Mouse (Mus musculus) T-helper 2 cell (primary cell): Measurements from ENCODE around the gene Mettl14.
"Not testable (repeated sequence)": the region's sequence is repeated elsewhere in the genome, so short reads cannot be mapped to it uniquely, and the experiment has no call there.

Experiments
- in situ Hi-C: fragments of 300-600 bp; cut with MboI, MseI; formaldehyde crosslinking; loops from one replicate; pipeline ENCODE4 v1.15.1; 2025; ENCODE audit warnings: high pct_unique_total_duplicates

Mettl14 gene

DNA sequence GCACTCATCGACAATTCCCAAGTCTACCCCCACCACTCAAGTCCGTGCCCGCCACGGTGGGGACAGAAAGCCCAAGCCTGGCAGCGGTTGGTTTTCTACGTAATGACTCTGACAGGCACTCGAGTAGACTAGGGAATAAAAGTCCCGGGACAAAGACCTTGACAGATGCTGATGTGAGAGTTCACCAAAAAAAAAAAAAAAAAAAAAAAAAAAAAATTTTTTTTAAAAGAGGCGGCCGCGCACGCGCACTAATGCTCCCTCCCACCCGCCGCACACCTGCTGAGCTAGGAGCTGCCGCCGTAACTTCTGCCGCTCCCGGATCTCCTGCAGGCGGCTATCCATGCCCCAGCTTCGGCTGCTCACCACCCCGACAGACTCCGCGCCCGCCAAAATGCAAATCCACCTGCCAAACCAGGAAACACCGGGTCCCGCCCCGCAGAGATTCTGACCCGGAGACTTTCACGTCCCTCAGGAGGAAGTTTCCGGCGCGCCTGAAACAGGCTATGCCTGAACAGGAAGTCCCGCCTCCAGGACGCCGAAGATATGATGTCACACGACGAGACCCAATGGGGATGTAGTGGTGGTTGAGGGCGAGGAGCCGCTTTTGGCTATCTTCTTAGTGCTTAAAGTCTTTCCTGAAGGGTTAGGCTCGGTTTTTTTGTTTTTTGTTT is at the start of gene Mettl14:
TSS of gene Mettl14 (minus strand) at position 623 of the 671 bp plus-strand sequence.
- in situ Hi-C loops = no loop called here

DNA sequence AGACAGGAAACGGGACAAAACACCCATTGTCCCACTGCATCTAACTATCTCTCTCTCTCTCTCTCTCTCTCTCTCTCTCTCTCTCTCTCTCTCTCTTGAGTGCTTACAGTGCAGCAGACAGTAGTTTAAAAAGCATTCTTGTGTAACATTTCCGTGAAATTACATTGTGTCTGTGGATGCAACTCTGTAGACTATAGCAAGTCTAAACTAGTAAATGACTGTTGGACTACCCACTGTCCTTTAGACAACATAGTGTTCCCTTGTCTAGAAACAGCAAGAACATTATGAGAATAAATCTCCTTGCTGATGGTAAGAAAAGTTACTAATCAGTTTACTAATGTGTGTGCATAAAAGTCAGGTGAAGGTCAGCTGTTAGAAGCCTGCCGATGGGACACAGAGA is 47.5 kb upstream of the Mettl14 start:
- in situ Hi-C loops = no loop called here

DNA sequence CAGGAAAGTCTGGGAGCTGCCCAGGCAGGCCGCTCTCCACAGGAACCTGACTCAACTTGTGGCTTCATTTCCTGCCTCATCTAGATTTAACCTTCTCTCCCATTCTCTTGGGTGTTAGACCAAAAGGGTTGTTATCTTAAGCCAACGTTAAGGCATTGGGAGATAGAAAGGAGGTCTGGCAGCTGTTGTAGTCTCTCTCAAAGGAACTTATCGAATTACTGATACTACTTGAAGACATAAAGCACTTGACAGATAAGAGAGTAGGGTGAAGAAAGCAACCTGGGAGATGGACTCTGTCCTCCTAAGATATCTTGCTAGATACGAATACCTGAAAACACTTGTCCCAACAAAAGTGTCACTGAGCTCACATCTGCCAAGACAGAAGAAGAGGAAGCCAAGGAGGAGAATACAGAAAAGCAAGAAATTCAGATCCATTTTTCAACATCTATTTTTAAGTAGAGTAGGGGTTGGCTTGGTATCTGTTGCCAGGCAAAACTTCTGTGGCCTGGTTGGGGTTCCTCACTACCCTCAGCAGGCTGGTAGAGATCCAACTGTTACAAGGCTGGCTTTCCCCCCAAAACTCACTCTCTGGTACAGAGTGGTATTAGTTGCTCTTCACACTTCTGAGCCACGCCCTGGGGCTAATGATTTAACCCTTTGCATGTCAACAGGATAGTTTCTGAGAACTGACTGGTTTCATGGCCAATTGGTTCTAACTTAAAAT is 46.2 kb upstream of the Mettl14 start:
- in situ Hi-C loops = no loop called here

- in situ Hi-C loops = no loop called here
These were observed 43.9 kb upstream of the Mettl14 start for GRCm38 (mm10) chr3:123429597-123430458.

GRCm38 (mm10) chr3:123428005-123428404 is 42.1 kb upstream of the Mettl14 start:
- in situ Hi-C loops = no loop called here

- in situ Hi-C loops = no loop called here
These were observed 39.7 kb upstream of the Mettl14 start for GRCm38 (mm10) chr3:123425647-123426046.

DNA sequence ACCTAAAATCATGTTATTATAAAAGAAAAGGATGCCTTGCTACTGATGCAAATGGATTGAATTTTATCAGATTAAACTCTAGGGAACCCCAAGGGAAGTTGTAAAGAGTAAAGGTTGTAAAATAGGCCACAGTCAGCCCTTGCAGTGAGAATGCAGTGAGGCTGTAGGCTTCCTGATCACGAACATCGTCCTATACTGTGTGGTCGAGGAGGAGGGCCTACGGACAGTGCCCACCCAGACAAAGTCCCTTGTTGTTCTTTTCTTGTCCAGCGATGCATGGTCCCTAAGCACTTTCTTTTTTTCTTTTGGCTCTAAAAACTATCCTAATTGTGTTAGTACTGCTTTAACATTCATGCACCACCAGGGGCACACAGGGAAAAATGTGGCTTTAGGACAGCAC is 27.3 kb upstream of the Mettl14 start:
- in situ Hi-C loops = loop anchor here (25.0 kb wide), 1 partner anchor 874 kb away; no protein-coding TSS in a partner anchor

GRCm38 (mm10) chr3:123411821-123412578 is 26.1 kb upstream of the Mettl14 start:
- in situ Hi-C loops = loop anchor here (25.0 kb wide), 1 partner anchor 875 kb away; no protein-coding TSS in a partner anchor

DNA sequence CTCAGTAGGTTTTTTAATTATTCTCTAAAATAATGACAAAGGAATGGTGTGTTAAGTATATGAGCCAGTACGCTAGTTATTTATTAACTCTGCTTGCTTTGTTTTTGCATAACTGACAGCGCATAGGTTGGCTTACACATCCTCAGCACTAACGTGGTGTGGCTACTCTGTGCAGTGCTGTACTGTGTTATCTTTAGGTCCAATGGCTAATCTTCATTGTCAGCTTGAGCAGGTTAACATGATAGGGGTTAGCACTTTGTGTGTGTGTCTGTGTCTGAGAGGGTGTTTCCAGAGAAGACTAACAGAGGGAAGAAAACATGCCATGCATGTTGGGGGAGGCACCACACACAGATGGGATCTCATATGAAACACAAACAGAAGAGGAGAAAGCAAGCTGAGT is 19.0 kb upstream of the Mettl14 start:
- in situ Hi-C loops = loop anchor here (25.0 kb wide), 1 partner anchor 882 kb away; no protein-coding TSS in a partner anchor

GRCm38 (mm10) chr3:123397562-123398481 is 11.9 kb upstream of the Mettl14 start:
- in situ Hi-C loops = loop anchor here (5.0 to 10.0 kb wide), 2 partner anchors 99 to 1247 kb away; no protein-coding TSS in a partner anchor

GRCm38 (mm10) chr3:123395611-123396010 is 9.7 kb upstream of the Mettl14 start:
- in situ Hi-C loops = loop anchor here (5.0 to 10.0 kb wide), 2 partner anchors 102 to 1249 kb away; no protein-coding TSS in a partner anchor

DNA sequence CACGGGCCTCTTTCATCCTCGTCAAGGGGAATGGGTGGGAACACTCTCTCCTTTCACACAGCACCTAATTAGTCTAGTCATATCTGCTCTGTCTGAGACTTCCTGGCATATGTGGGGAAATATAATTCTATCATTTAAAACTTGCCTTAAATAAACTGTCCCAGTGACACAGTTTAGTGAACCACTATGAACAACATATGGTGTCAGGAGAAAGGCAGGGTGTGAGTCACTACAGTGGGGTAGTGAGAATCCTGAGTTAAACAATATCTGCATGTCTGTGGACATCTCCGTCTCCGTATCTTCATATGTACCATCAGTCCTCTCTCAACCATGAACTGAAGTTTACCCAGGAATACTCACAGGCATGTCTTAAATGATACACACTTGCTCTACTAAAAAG is 5.3 kb upstream of the Mettl14 start:
- in situ Hi-C loops = loop anchor here (10.0 kb wide), 1 partner anchor 1254 kb away; no protein-coding TSS in a partner anchor

- in situ Hi-C loops = not testable (repeated sequence)
These were observed 361 bp upstream of the Mettl14 start for GRCm38 (mm10) chr3:123386157-123386780.

DNA sequence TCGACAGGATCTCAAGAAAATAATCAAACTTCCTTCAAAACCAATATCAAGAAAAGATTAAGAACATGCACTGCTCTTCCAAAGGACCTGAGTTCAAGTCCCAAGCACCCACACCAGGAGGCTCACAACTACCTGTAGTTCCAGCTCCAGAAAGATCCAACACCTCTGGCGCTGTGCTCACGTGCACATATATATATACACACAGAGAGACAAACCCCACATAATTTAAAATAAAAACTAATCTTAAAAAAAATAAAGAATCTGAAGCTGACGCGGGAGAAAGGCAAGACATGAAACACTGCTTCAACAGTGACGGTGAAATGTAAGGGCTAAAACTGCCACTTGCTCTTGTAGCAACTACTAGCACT is 806 bp downstream of the Mettl14 start:
- in situ Hi-C loops = no loop called here

GRCm38 (mm10) chr3:123384435-123384834 is 1.5 kb downstream of the Mettl14 start:
- in situ Hi-C loops = no loop called here

DNA sequence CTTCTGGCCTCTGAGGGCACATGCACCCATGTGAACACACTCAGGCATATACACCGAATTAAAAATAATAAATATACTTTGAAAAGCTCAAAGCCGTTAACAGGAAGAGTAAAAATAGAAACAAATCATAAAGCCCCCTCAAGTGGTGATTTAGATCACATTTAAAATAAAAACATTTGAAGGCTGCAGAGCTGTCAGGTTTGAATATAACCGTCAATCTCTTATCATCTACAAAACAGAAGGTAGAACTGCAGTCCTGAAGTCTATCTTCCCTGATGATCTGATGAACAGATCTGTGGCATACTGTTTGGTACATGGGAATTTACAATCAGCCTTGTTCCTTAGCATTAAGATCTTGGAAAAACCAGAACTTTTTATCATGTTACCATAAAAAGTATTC is 9.3 kb downstream of the Mettl14 start:
- in situ Hi-C loops = no loop called here

DNA sequence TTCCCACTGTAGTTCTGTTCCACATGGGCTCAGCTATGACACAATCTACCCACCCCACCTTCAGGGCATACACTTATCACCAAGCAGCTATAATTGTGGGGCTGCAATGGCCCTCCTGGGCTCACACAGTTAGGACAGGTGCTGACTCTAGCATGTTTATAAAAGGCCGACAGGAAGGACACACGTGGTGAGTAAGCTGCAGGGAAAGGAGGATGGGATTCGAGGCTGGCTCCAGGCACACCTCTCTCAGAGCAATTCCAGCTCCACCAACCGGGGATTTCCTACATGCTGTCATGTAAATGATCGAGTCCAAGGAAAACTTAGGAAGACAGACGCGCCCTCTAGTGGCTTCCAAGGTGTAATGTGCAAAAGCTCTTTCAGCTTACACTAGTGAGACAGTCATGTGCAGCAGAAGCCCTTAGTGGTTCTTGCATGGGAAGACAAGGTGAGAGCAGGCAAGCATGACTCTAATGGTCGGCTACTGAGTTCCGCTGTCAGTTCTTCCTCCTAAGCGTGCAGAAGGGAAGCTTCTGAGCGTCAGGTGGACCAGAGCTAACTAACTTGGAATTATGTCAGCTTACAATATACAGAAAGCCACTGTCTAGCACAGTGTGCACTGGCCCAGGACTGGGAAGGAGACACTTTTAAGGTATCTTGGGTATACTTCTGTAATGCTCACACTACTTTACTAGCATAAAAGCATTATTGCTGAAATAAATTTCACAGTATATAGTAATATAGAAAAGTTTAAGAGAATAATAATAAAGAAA is 14.0 kb downstream of the Mettl14 start:
- in situ Hi-C loops = no loop called here

DNA sequence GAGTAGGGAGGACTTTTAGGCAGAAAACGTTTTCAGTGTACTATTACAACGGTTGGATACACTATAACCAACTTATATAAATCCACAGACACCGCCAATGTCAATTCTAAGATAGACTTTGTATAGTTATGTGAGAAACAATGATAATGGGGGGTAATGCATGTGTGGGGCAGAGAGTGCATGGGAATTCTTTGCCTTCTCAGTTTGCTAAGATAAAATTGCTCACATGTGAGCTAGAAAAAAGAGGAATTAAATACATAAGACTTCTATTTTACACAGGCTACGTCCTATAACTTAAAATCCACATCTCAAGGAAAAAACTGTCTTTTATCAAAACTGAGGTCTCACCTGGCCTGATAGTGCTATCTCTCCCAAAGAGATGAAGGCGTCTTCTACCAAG is 15.0 kb downstream of the Mettl14 start:
- in situ Hi-C loops = no loop called here

- in situ Hi-C loops = no loop called here
These were observed 16.7 kb downstream of the Mettl14 start for GRCm38 (mm10) chr3:123369161-123369560.
